Mouse (Mus musculus) olfactory bulb, adult 2 months (tissue): Measurements from ENCODE around the gene Lasp1. TPM values are rescaled to one million over a fixed set of nuclear protein-coding genes. Genes with fewer than 3 reads are reported as not detected.

ENCODE experiments used
- H3K27ac ChIP-seq: fragments of 200-500 bp; 2 replicates; pipeline ENCODE4 v1.5.1; 2012; ENCODE audit warnings: low read depth, low read length; ENCODE audit not compliant: insufficient read depth
- H3K4me1 ChIP-seq: fragments of 200-500 bp; 2 replicates; pipeline ENCODE4 v1.6.1; 2012; ENCODE audit warnings: low read length; ENCODE audit not compliant: control insufficient read depth, insufficient read depth
- H3K4me3 ChIP-seq: fragments of 200-500 bp; 2 replicates; pipeline ENCODE4 v1.5.1; 2012; ENCODE audit warnings: mild to moderate bottlenecking, low read depth, low read length, moderate library complexity; ENCODE audit not compliant: insufficient read depth
- CTCF ChIP-seq: fragments of 200-500 bp; IDR thresholded peaks from 2 replicates; pipeline ENCODE4 v1.5.1; 2012; ENCODE audit warnings: low read depth, mild to moderate bottlenecking, low read length, moderate library complexity; ENCODE audit not compliant: insufficient read depth
- POLR2A ChIP-seq: fragments of 200-500 bp; IDR thresholded peaks from 2 replicates; pipeline ENCODE4 v1.6.1; 2012; ENCODE audit warnings: mild to moderate bottlenecking, low read depth, low read length, moderate library complexity; ENCODE audit not compliant: insufficient read depth
- WGBS: fragments of 180-500 bp; shearing (Covaris S2); methylation state at CpG from one replicate; pipeline ENCODE4 v1.1.7; 2018; 5-methylcytosine and 5-hydroxymethylcytosine counted together
- polyA plus RNA-seq: library from polyadenylated mRNA; stranded (reverse); fragments of >200 nt; gene quantifications from 2 replicates; pipeline ENCODE4 v1.2.4, GENCODE M21; 2012; ENCODE audit warnings: low replicate concordance; ENCODE audit not compliant: missing spikeins, insufficient read depth, insufficient read length

Gene Lasp1
- polyA plus RNA-seq, 1 experiment, result not detected

DNA sequence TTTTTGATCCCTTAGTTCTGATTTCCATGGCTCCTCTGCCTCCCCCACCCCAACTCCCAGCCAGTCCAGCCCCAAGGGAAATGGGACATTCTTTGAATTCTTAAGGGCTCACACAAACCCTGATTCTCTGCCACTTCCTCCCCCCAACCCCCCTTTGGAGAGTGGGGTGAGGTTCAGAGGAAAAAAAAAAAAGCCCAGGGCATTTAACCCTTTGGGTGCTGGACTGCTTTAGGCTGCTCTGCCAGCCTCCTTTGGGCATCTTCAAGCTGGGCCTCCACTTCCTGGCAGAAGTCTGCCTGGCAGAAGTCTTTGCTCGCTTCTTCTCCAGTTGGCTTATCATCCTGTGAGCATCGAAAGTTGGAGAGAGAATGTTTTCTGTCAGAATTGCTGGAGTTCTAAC is 9.3 kb downstream of the Lasp1 start:
- 52% methylated on average over 2 of the region's 2 CpGs for WGBS
- Histone ChIP-seq H3K27ac (no peak overlapping the region), H3K4me1 (peaks cover 58% of the 10 kb centered on the region), H3K4me3 (no peak overlapping the region)
- TF ChIP-seq POLR2A (no peak), CTCF (no peak)

DNA sequence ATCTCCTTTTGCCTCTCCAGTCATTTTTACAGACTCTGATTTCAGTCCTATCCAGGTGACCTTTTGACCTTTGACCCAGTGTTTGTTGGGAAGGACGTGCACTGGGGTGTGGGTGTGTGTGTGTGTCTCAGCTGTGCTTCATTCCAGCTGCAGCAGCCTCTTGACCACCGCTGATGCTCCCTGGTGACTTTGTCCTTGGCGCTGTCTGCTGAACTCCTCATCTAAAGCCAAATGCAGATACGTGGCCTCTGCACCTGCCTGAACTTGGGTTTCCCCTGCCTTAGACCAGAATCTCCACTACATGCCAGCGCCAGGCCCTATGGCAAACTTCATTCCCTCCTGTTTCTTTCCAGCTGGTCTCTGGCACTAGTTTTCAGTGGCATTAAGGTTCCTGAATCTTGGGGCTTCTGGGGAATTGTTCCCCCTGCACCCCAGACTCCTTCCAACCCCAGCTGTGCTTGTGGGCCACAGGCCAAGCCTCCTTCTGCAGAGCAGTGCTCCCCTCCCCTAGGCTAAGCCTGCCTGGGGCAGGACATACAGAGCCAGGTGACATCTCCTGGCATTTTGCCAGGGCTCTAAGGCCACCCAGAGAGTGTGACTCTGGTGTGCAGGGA is 9.9 kb downstream of the Lasp1 start:
- no peak overlapping the region for H3K4me3 ChIP-seq
- H3K27ac ChIP-seq, result no peak overlapping the region
- WGBS, result 57% methylated on average over 5 of the region's 5 CpGs
- peaks cover 63% of the 10 kb centered on the region for H3K4me1 ChIP-seq
- no peak for TF ChIP-seq POLR2A
- no peak for TF ChIP-seq CTCF

DNA sequence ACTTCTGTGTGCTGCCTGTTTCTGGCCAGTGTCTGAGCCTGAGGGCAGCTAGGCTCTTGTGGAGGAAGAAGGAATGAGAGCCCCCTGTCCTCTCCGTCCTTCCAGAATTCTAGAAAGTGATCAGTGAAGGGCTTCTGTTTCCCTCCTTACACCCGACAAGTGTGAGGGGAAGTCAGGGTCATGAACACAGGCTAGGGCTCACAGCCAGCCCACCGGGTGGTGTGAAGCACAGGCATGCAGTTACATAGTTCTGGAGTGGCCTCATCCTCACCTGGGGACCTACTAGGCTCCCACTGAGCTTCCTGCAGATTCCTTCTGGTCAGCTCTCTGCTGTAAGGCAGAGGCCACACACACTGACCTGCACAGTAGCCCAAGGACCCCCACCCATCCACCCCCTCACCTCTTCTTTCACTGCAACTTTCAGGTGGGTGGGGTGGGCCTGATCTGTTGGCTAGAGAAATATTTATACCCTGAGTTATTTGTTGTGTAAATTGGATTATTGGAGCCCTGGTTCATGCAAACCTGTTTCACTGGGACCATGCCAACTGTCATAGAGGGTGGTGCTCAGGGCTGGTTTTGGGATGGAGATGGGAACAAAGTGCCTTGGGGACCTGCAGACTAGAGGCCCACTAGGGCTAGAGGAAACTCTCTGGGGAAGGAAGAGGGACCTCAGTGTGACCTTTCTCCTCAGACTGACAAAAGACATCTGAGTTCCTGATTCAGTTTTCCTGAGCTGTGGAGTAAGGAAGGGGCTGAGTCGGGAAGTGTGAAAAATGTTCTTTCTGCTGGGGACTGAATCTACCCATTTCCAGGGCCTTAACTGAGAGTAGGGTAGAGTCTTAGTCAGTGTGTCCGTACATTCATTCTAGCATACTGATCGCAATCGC is 10.7 kb downstream of the Lasp1 start:
- Histone ChIP-seq H3K4me1 (peaks cover 67% of the 10 kb centered on the region), H3K4me3 (no peak overlapping the region), H3K27ac (no peak overlapping the region)
- WGBS, result 71% methylated on average over 7 of the region's 7 CpGs
- no peak for TF ChIP-seq POLR2A
- no peak for TF ChIP-seq CTCF

DNA sequence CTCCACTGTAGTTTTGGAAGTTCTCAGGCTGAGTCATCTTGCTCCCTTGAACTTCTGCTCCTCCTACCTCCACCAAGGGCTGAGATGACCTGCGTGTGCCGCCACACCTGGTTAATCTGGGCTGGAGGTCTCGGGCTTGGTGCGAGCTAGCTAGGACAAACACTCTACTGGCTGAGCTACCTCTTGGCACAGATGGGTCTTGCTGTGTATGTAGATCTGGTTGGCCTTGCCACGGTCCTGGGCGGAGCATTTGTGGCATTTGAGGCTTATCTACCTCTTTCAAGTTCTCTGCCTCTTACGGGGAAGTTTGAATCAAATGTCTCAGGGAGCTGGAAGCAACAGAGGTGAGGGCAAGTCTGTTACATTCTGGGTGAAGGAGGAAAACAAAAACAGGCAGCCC is 11.6 kb downstream of the Lasp1 start:
- TF ChIP-seq CTCF (no peak), POLR2A (no peak)
- WGBS, result 76% methylated on average over 7 of the region's 7 CpGs
- no peak overlapping the region for H3K27ac ChIP-seq
- H3K4me3 ChIP-seq, result no peak overlapping the region
- peaks cover 64% of the 10 kb centered on the region for H3K4me1 ChIP-seq

DNA sequence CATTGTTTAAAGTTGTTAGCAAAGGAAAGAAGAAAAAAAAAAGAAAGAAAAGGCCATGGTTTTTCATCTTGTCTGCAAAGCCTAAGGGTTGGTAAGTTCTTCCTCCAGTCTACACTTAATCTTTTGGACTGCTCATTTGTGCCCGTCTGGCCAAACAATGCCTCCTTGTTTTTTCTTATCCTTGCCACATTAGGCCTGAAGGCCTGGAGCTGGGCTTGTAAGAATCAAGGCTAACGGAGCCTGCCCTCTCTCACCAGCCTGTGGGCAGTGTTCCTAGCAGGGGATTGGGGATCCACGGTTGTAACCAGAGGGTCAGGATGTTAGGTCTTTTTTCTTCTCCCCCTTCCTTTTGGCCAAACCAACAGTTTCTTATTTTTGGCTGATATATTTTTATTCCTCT is 12.2 kb downstream of the Lasp1 start:
- 49% methylated on average over 3 of the region's 3 CpGs for WGBS
- H3K4me1 ChIP-seq, result peaks cover 63% of the 10 kb centered on the region
- H3K4me3 ChIP-seq, result no peak overlapping the region
- H3K27ac ChIP-seq, result no peak overlapping the region
- TF ChIP-seq POLR2A (no peak), CTCF (no peak)

DNA sequence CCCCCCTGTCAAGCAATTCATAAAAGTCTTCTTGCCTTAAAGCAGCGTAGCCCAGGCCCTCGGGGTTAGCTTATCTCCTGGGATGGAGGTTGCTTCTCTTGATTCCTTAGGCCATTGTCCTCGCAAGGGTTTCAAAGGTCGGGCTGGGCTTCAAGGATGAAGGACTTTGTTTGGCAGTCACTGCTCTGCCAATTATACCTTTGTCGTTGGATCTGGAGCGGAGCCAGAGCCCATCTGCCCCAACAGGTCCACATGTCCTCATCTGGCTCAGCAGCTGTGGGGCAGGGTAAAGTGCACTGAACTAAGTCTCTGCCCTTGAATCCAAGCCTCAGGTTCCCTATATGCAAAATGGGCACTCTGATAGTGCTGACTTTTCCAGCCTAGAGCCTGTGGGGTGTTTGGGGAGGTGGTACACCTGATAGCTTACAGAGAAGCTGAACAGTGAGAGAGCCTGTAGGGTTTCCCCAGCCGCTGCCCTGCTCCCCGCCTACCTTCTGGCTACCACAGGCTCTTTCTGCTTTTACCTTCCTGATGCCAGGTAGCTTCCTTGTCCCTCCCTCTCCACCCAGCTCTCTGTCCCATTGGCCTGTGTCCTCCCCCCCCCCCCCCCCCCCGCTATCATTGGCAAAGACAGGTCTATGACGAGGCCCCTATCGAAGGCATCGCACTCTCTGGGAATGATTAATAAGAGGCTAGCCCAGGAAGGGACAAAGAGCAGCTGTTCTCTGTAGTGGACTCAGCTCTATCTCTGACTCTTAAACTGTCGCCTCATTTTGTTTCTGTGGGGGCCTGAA is 13.0 kb downstream of the Lasp1 start:
- Histone ChIP-seq H3K27ac (no peak overlapping the region; the same call in 1 of the 2 replicates), H3K4me1 (peaks cover 57% of the 10 kb centered on the region), H3K4me3 (no peak overlapping the region)
- no peak for TF ChIP-seq CTCF
- no peak for TF ChIP-seq POLR2A
- 34% methylated on average over 13 of the region's 13 CpGs for WGBS

DNA sequence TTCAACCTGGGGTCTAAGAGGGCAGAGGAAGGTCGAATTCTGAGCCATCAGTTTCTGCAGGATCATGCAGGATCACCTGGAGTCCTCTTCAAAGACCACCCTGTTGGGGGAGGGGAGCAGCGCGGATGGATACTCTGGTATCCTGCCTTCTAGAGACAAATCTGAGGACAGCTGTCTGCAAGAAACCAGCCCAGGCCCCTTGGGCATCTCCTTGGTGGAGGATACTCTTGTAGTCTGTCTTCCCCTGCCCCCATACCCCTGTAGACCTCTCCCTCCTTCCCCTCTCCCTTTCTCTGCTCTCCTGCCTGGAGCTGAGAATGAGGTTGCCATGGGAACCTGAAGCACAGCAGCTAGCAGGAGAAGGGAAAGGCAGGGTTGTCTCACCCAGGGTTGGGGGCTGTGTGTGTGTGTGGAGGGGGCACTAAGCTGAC is 13.7 kb downstream of the Lasp1 start:
- 31% methylated on average over 3 of the region's 3 CpGs for WGBS
- H3K4me1 ChIP-seq, result peaks cover 64% of the 10 kb centered on the region
- H3K4me3 ChIP-seq, result 0 out of 2 replicates have a peak overlapping the region, but pooled peaks have one; percentile 4
- H3K27ac ChIP-seq, result peak overlapping the region; percentile 76
- no peak for TF ChIP-seq POLR2A
- no peak for TF ChIP-seq CTCF

DNA sequence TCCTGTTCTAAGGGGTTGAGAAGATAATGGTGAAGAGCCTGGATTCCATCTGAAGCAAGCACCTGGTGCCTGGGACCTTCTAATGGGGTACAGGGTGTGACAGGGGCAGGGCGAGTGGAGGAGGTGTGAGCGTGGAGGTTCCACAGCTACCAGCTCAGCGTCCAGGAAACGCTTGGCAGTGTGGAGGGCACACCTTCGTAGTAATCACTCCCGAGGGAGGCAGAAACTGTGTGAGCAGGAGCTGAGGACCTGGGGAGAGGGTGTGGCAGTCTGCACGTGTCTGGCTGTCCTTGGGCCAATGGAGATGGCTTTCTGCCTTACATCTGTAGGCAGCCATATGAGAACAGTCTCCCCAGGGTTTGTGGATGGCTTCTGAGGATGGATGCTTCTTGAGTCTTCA is 14.3 kb downstream of the Lasp1 start:
- Histone ChIP-seq H3K27ac (peak overlapping the region; percentile 56; the same call in 1 of the 2 replicates), H3K4me3 (no peak overlapping the region), H3K4me1 (peaks cover 65% of the 10 kb centered on the region)
- WGBS, result 16% methylated on average over 7 of the region's 7 CpGs
- TF ChIP-seq POLR2A, result no peak
- no peak for TF ChIP-seq CTCF
